Mouse (Mus musculus) adrenal gland, adult 18-20 months (tissue): ENCODE measurements at regions not wholly inside any gene's neighbourhood (a gene's known extent, or its start where the extent isn't known, plus 50 kb on each side); places are given as distances from the start of the nearest gene placed in this dataset.

ENCODE experiments used
- DNase-seq, 2 experiments: peaks; one replicate each; pipeline ENCODE4 v3.0.0; 2021 to 2022; ENCODE audit warnings: low spot score in 2 of 2

- no peak for DNase-seq
Observed at GRCm38 (mm10) chr10:8072463-8072862, 116.4 kb upstream of the Tab2 start.

- DNase-seq, result no peak
Observed at GRCm38 (mm10) chr10:8071858-8072257, 115.8 kb upstream of the Tab2 start.

DNA sequence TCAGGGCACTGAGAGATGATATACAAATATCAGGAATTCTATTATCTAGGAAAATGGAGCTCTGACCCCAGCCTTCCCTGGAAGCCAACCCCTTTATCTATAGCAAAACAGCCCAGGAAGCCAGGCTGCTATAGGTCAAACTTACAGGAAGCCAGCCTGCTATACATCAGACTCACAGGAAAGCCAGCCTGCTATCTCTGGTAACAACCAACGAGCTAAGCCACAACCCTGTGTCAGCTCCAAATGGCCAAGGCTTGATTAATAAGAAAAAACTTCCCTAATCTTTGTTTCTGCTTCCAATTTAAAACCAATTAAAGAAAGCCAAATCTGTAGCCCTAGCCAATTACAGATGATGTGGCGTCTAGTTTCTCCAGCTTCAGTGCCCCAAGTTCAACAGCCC, 114.4 kb upstream of the Tab2 start:
- DNase-seq, result no peak

DNA sequence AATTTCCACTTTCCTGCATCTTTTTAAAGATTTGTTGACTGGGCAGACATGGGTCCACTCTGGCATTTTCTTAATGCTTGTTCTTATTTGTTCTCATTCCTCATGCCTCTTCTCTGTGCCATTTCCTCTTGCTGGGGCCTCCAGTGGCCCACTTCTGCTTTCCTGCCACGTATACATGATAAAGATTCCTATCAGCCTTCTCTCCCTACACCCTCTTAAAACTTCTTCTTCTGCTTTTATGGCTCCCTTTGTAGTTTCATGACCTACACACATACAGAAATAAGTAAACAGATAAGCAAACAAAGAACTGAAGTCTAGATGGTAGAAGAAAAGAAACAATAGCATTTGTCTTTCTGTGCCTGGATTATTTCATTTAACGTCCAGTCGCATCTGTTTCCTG, 110.9 kb upstream of the Tab2 start:
- no peak for DNase-seq

DNA sequence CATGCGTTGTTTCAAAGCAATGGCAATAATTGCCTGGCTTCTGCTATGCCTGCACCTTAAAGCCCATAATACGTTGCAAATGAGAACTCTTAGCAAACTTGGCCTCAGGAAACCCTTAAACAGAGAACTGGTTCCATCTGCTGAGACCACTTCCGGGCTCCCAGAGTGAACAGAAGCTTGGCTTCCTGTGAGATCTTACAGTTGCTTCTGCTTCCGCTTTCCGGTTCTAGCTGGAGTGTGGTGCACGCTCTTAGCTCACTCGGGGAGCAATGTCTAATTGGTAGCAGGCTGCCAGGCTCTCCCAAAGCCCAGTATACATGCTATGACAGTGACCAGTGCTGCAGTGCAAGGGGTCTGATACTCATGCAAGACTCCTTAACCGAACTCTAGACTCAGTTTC, 109.7 kb upstream of the Tab2 start:
- no peak for DNase-seq

DNA sequence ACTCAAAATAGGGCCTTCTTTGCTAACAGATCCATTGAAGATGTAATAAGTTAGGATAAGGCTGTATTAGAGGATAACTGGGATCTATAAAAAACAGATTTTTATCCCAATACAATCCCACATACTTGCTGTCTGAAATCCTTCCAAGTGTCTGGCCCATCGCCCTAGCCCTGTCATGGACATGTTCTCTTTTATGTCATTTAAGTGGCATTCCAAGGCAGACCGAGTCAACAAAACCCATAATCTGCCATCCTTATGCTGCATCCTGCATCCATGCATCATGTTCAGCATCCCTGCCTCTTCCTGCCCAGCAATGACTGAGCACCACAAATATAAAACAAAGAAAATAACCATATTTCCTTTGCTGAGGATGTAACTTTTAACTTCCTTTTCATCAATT, 108.3 kb upstream of the Tab2 start:
- DNase-seq, result no peak

DNA sequence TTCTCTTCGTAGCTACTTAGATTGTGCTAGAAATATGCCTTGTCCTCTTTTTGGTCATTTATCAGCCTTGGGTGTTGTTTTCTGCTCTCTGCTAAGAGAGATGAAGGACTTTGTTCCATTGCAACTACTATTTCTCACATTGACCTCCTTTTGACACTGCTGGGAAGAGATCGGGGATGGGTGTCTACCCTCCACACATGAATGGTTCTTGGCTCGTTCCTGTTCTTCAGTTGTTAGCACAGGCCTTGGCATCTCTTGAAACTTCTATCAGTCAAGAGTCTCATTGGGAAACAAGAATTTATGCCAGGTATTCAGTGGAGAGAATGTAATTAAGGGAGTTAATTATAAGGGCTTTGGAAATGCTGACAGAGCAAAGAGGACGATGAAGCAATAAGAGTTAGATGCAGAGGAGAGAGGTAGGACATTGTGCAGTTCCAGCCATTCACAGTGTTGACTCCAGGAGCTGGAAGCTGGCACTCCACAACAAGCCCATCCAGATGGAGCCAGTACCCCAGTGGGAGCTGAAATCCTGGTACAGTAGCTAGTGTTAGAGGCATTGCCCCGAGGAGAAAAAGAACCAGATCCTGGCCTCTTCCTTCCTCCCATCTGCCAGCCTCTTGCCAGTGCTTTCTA, 107.5 kb upstream of the Tab2 start:
- no peak for DNase-seq

DNA sequence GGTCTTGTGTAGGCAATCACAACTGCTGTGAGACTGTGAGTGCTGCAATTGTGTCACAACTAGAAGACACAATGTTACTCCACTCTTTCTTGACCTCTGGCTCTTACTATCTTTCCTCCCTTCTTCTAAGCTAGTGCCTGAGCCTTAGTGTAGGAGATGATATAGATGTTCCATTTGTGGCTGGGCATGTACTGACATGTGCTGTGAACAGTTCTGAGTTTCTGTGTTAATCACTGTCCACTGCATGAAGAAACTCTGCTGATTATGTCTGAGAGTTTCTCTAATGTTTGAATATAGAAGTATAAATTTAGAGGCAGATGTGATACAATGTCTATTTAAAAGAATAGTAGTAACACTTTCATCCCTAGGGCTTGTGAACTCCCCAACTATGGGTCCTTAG, 105.0 kb upstream of the Tab2 start:
- DNase-seq, result no peak

DNA sequence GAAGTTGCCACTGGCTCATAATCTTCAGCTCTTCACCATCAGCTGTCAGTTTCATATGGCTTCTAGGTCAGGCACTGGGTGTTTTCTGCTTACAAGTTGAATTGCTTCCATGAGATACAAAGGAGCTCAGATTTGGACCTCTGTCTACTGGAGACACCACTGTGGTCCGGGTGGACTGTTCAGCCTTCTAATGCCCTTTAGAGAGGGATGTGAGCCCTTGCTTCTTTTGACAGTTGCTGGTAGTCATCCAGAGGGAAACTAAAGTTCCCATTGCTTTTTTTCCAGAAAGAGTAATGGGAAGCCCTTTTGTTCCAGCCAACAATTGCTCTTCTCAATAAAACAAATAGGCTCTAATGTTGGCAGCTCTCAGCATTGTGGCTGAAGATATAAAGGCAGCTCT, 103.7 kb upstream of the Tab2 start:
- DNase-seq, result no peak

GRCm38 (mm10) chr10:8057855-8058254, 101.8 kb upstream of the Tab2 start:
- no peak for DNase-seq

DNA sequence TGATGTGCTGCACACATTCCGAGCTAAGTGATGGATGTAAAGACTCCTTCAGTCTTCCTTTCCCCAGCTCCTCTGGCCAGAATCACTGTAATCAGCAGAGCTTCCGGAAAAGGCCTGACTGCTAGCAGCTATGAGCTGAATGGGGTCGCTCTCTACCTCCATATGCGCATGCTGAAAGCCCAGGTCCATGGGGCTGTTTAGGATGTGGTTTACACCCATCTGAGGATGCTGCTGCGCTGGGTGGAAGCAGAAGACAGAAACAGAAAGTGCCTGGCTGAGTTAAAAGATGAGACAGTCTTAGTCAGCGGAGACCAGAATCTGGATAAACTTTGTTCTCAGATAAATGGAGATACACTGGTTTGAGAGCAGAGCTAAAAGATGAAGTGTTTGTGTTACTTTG, 99.3 kb upstream of the Tab2 start:
- DNase-seq, result no peak

DNA sequence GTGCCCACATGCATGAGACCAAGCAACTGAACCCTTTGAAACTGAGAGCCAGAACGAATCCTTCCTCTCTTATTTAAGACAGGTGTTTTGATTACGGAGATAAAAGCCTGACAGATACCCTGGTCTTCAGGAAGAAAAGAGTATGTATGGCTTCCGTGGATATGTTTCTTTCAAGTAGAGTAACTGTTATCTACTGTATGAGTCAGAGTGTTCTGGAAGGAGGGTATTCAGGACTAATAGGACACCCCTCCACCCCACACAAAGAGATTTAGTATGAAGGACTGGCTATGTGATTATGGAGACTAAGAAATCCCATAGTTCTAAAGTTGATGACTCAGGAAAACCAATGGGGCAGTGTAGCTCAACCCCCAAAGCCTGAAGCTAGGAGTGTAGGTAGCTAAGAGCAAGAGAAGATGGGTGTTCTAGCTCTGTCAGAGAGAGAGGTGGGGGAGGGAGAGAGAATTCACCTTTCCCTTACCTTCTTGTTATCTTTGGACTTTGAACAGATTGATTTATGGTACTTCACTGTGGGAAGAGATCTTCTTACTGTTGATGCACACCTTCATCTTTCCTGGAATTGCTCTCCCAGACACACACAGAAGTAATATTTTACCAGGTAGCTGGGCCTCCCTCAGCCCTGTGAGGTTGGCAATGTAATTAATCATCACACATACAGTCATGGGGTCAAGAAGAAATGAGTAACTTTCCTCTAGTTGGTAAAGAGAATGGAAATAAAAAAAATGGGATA, 87.6 kb upstream of the Tab2 start:
- DNase-seq, result no peak

- no peak for DNase-seq
Observed at GRCm38 (mm10) chr10:8042306-8042705, 86.3 kb upstream of the Tab2 start.

DNA sequence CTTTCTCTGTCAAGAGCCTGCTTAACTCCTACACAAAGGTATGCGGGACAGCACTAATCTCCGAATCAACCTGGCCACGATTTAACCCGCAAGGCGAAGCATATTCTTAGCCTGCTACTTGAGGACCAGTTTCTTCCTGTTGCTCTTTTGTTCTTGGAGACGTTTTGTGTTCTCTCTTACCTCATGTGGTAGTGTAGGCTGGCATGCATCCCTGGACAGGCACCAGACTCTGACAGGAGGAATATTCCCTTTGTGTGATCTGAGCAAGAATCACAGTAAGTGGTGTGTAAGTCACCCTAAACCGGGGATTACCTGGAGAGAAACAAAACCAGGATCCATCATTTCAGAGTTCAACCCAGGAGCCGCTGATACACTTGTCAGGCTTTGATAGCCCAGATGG, 85.8 kb upstream of the Tab2 start:
- DNase-seq, result no peak

GRCm38 (mm10) chr10:8037986-8038631, 82.1 kb upstream of the Tab2 start:
- no peak for DNase-seq

DNA sequence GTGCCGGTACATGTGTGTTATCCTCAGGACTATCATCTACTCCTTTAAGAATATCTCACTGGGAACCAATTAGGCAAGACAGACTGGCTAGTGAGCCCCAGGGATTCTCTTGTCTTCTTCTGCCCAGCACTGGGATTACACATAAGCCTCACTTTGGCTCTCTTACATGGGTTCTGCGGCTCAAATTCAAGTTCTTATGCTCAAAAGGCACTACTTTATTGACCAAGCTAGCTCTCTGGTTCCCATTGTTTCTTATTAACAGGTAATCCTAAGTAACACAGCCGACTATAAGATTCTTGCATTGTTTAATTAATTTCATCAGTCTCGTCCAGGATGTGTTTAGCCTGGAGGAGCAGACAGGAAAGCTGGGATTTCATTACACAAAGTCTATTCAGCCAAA, 80.3 kb upstream of the Tab2 start:
- DNase-seq, result no peak

- DNase-seq, result no peak
Observed at GRCm38 (mm10) chr10:8035310-8035709, 79.3 kb upstream of the Tab2 start.

DNA sequence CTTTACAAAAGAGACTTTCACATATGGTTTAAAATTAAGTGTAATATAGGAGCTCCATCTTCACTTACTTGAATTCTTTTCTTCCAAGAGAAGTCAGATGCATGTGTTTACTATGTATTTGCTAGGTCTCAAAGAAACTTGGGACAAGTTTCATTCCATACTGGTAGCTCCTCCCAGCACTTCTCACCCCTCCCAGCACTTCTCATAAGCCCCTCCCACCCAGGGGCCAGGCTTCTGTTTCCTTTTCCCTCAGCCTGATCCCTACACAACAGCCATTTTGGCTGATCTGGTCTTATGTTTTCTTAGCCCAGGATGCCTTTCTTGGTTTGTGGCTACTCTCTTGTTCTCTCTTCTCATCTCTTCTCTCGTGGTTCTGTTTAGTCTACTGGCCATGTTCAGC, 76.2 kb upstream of the Tab2 start:
- DNase-seq, result no peak

- DNase-seq, result peak in 1 of 2 experiments; percentile 10
Observed at GRCm38 (mm10) chr10:8028840-8029239, 72.8 kb upstream of the Tab2 start.

- DNase-seq, result no peak
Observed at GRCm38 (mm10) chr10:8027023-8027422, 71.0 kb upstream of the Tab2 start.

GRCm38 (mm10) chr10:8023741-8024140, 67.7 kb upstream of the Tab2 start:
- DNase-seq, result no peak

DNA sequence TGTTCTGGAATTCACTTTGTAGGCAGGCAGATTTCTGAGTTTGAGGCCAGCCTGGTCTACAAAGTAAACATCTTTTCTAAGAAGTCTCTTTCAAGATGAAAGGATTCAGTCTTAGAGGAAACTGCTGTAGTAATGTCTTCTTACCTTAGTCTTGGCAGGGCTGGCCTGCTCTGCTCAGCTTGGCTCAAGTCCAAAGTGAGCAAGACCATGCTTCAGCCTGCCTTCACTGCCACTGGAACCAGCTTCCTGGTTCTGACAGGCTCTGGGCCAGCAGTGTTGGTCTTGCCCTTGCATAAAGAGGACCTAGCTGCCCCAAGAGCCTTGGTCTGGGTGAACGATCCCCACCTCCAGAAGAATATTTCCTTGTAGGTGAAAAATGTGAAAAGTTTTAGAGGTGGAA, 65.9 kb upstream of the Tab2 start:
- DNase-seq, result no peak
